8 mouse cellular contexts compared by ENCODE assay signal in genomic region chr10:86498673-86499391, GRCm38 (mm10). TPM values are rescaled to one million over a fixed set of nuclear protein-coding genes. Genes with fewer than 3 reads are reported as not detected.
A peak's percentile ranks its signal among the peaks of the same experiment; 100 is the strongest.
DNase-seq lines count a peak whose midpoint lies in the region; ATAC-seq and TF ChIP-seq lines count a peak whose summit lies in the region.

Gene Syn3, minus strand, starts transcription at chr10:86498896.

- in situ Hi-C loops in CH12.LX (cut with MboI; ENCODE audit: low pct_ligation_motif_present, low pct_unique_long_range_greater_than_20kb, low sequenced_read_pairs) = no loop called here

- peaks cover 3% of the 10 kb centered on the region for H3K9me3 ChIP-seq in CH12.LX (replicated peaks; ENCODE audit: low read length)
- H3K9me3 ChIP-seq in forebrain, embryonic 14.5 days (replicated peaks; ENCODE audit: control insufficient read depth, low read length) = no peaks in the 10 kb centered on the region
- no peaks in the 10 kb centered on the region for H3K9me3 ChIP-seq in liver, embryonic 14.5 days (ENCODE audit: control insufficient read depth, low read length)
- H3K9me3 ChIP-seq in neural tube, embryonic 12.5 days = no peaks in the 10 kb centered on the region

- H3K4me2 ChIP-seq in CH12.LX (ENCODE audit: insufficient read depth, low read depth, poor library complexity, severe bottlenecking) = peak within 1 kb of the TSS; percentile 69
- peak within 1 kb of the TSS; percentile 82 for H3K4me2 ChIP-seq in forebrain, embryonic 14.5 days (ENCODE audit: low read length)
- peak within 1 kb of the TSS; percentile 59 for H3K4me2 ChIP-seq in liver, embryonic 14.5 days (ENCODE audit: low read depth)
- peak within 1 kb of the TSS; percentile 85 for H3K4me2 ChIP-seq in neural tube, embryonic 12.5 days (replicated peaks)

- TF ChIP-seq RAD21 in CH12.LX (IDR thresholded peaks at IDR 0.05; ENCODE audit: low read depth, low read length) = peak; percentile 98

- WGBS in forebrain, embryonic 14.5 days = under 1% methylated on average over 21 of the region's 21 CpGs
- under 1% methylated on average over 21 of the region's 21 CpGs for WGBS in liver, embryonic 14.5 days (ENCODE audit: insufficient replicate concordance)
- WGBS in neural tube, embryonic 12.5 days = 0% methylated on average over 21 of the region's 21 CpGs

- TF ChIP-seq CTCF in CH12.LX (conservative IDR thresholded peaks at IDR 0.05 in 1 of 2, IDR thresholded peaks at IDR 0.05 in 1 of 2; ENCODE audit: low read depth in 2 of 2, low read length in 2 of 2) = peak; percentile 32 to 97; a peak in 3 of 4 replicates
- peak; percentile 86 for TF ChIP-seq CTCF in liver, embryonic 14.5 days (IDR thresholded peaks at IDR 0.05; ENCODE audit: low read depth)
- peak; percentile 55; the same call in 1 of the 2 replicates for TF ChIP-seq CTCF in testis, adult 2 months (IDR thresholded peaks at IDR 0.05; ENCODE audit: control insufficient read depth, insufficient read depth, insufficient replicate concordance, low read depth, low read length)

- H3K36me3 ChIP-seq in CH12.LX (replicated peaks in 1 of 2; ENCODE audit: control insufficient read depth in 1 of 2, insufficient read depth in 1 of 2, low read length in 1 of 2) = peaks cover 0 to 18% of the 10 kb centered on the region in 2 experiments
- no peaks in the 10 kb centered on the region for H3K36me3 ChIP-seq in forebrain, embryonic 14.5 days (ENCODE audit: control insufficient read depth, insufficient read depth, low read length)
- no peaks in the 10 kb centered on the region for H3K36me3 ChIP-seq in liver, embryonic 14.5 days (replicated peaks; ENCODE audit: control insufficient read depth, insufficient read depth, low read depth)
- no peaks in the 10 kb centered on the region for H3K36me3 ChIP-seq in neural tube, embryonic 12.5 days
- H3K36me3 ChIP-seq in testis, adult 2 months (ENCODE audit: control insufficient read depth, insufficient read depth, low read length) = no peaks in the 10 kb centered on the region

- H3K79me2 ChIP-seq in CH12.LX (replicated peaks; ENCODE audit: control insufficient read depth, extremely low read depth, insufficient read depth, poor library complexity, severe bottlenecking) = peaks cover 2% of the 10 kb centered on the region

- no peaks in the 10 kb centered on the region for H3K27me3 ChIP-seq in CH12.LX (replicated peaks)
- H3K27me3 ChIP-seq in forebrain, embryonic 14.5 days (replicated peaks; ENCODE audit: control insufficient read depth, insufficient read depth, low read length) = no peaks in the 10 kb centered on the region
- H3K27me3 ChIP-seq in liver, embryonic 14.5 days (ENCODE audit: control insufficient read depth, insufficient read depth, low read length) = no peaks in the 10 kb centered on the region
- no peaks in the 10 kb centered on the region for H3K27me3 ChIP-seq in neural tube, embryonic 12.5 days (replicated peaks)
- no peaks in the 10 kb centered on the region for H3K27me3 ChIP-seq in testis, adult 2 months (ENCODE audit: control insufficient read depth, insufficient read depth, low read length)

- intact Hi-C loops in heart, postnatal 10 days (cut with DNase I) = loop anchor here (2.0 to 10.0 kb wide), 2 partner anchors 24 to 106 kb away; no protein-coding TSS in a partner anchor

- peak within 1 kb of the TSS; percentile 10; the same call in 1 of the 2 replicates for H3K27ac ChIP-seq in CH12.LX (ENCODE audit: insufficient read depth, low read depth)
- H3K27ac ChIP-seq in forebrain, embryonic 14.5 days (ENCODE audit: low read depth, low read length) = peak within 1 kb of the TSS; percentile 28; the same call in 1 of the 2 replicates
- no peak within 1 kb of the TSS for H3K27ac ChIP-seq in liver, embryonic 14.5 days
- no peak within 1 kb of the TSS for H3K27ac ChIP-seq in neural tube, embryonic 12.5 days
- H3K27ac ChIP-seq in testis, adult 2 months (ENCODE audit: control insufficient read depth, insufficient read depth, low read depth, low read length) = no peak within 1 kb of the TSS

- peak; percentile 74 for TF ChIP-seq POLR2A in CH12.LX (IDR thresholded peaks at IDR 0.05; ENCODE audit: low read depth, low read length)
- TF ChIP-seq POLR2A in testis, adult 2 months (IDR thresholded peaks at IDR 0.05; ENCODE audit: control insufficient read depth, low read depth, low read length) = no peak

- H3K9ac ChIP-seq in CH12.LX (ENCODE audit: insufficient read depth, low read depth) = peak within 1 kb of the TSS; percentile 73
- peak within 1 kb of the TSS; percentile 75 for H3K9ac ChIP-seq in forebrain, embryonic 14.5 days (ENCODE audit: low read length)
- H3K9ac ChIP-seq in liver, embryonic 14.5 days (replicated peaks) = peak within 1 kb of the TSS; percentile 20; the same call in 1 of the 2 replicates
- H3K9ac ChIP-seq in neural tube, embryonic 12.5 days = peak within 1 kb of the TSS; percentile 67

- H3K4me1 ChIP-seq in CH12.LX (ENCODE audit: control insufficient read depth in 1 of 2, insufficient read depth in 2 of 2) = peaks cover 14 to 46% of the 10 kb centered on the region in 2 experiments
- peaks cover 6% of the 10 kb centered on the region; the same call in 1 of the 2 replicates for H3K4me1 ChIP-seq in forebrain, embryonic 14.5 days (ENCODE audit: control insufficient read depth, insufficient read depth, low read length)
- 0 out of 4 replicates have a peak, but pooled peaks cover 0 to 2% of the 10 kb centered on the region in 2 experiments for H3K4me1 ChIP-seq in liver, embryonic 14.5 days (replicated peaks; ENCODE audit: control insufficient read depth in 2 of 2, insufficient read depth in 2 of 2, low read length in 1 of 2)
- H3K4me1 ChIP-seq in neural tube, embryonic 12.5 days = peaks cover 9% of the 10 kb centered on the region
- H3K4me1 ChIP-seq in testis, adult 2 months (ENCODE audit: control insufficient read depth, insufficient read depth, low read length) = peaks cover 5% of the 10 kb centered on the region

- H3K4me3 ChIP-seq in CH12.LX (replicated peaks in 1 of 3; ENCODE audit: low read depth in 2 of 3, low read length in 2 of 3, poor library complexity in 1 of 3) = peak within 1 kb of the TSS; percentile 64 to 67 (median 66)
- peak within 1 kb of the TSS; percentile 48 for H3K4me3 ChIP-seq in forebrain, embryonic 14.5 days (ENCODE audit: low read depth, low read length)
- H3K4me3 ChIP-seq in liver, embryonic 14.5 days (ENCODE audit: insufficient read depth in 1 of 2, low read depth in 2 of 2, low read length in 2 of 2) = peak within 1 kb of the TSS; percentile 39 to 65
- H3K4me3 ChIP-seq in neural tube, embryonic 12.5 days = peak within 1 kb of the TSS; percentile 53
- peak within 1 kb of the TSS; percentile 79 for H3K4me3 ChIP-seq in testis, adult 2 months (ENCODE audit: control insufficient read depth, low read depth, low read length)

- ATAC-seq in forebrain, embryonic 14.5 days = peak; percentile 100
- peak; percentile 88 for ATAC-seq in liver, embryonic 14.5 days (ENCODE audit: insufficient read depth)
- peak; percentile 99 for ATAC-seq in neural tube, embryonic 12.5 days (ENCODE audit: low FRiP score, low read depth)

- peak; percentile 92 for DNase-seq in CH12.LX (ENCODE audit: extremely low read depth)
- peak; percentile 24 for DNase-seq in c-Kit-positive CD71-positive TER-119-positive erythroid progenitor cells, embryonic 14.5 days (ENCODE audit: low spot score)
- DNase-seq in forebrain, embryonic 14.5 days (ENCODE audit: low spot score) = peak; percentile 97
- peak; percentile 89 to 91 for DNase-seq in heart, postnatal 10 days
- peak; percentile 97 for DNase-seq in kidney, postnatal 4 days
- peak; percentile 20 to 38 (median 30) for DNase-seq in liver, embryonic 14.5 days (ENCODE audit: low read depth in 3 of 3, low spot score in 3 of 3)

- no peak for TF ChIP-seq EP300 in CH12.LX (IDR thresholded peaks at IDR 0.05; ENCODE audit: low read length)
- TF ChIP-seq EP300 in liver, embryonic 14.5 days (IDR thresholded peaks at IDR 0.05; ENCODE audit: low read depth) = no peak

- dilution Hi-C loops in CH12.LX (cut with MboI; ENCODE audit: extremely low pct_ligation_motif_present, extremely low pct_unique_long_range_greater_than_20kb, low sequenced_read_pairs) = no loop called here

TF ChIP-seq in CH12.LX, 34 proteins besides CTCF, POLR2A, EP300 and RAD21 (continues in another document):
- TF ChIP-seq PAX5 (IDR thresholded peaks at IDR 0.05; ENCODE audit: low read length) (no peak), CHD1 (IDR thresholded peaks at IDR 0.05; ENCODE audit: low read depth, low read length) (no peak), ZMIZ1 (IDR thresholded peaks at IDR 0.05; ENCODE audit: low read depth, low read length) (no peak), NELFE (IDR thresholded peaks at IDR 0.05; ENCODE audit: low read depth, low read length) (peak; percentile 81), MXI1 (IDR thresholded peaks at IDR 0.05; ENCODE audit: low read depth, low read length) (0 out of 2 replicates have a peak, but pooled peaks have one; percentile 54), JUN (IDR thresholded peaks at IDR 0.05; ENCODE audit: insufficient read depth, low read depth, low read length) (no peak), ZKSCAN1 (IDR thresholded peaks at IDR 0.05; ENCODE audit: borderline replicate concordance, low read depth, low read length) (no peak), ELF1 (IDR thresholded peaks at IDR 0.05; ENCODE audit: low read depth, low read length) (peak; percentile 68), GABPA (IDR thresholded peaks at IDR 0.05; ENCODE audit: insufficient replicate concordance, low read depth, low read length) (no peak), SMC3 (IDR thresholded peaks at IDR 0.05; ENCODE audit: low read depth, low read length) (peak; percentile 91), TBP (conservative IDR thresholded peaks at IDR 0.05; ENCODE audit: low read depth, low read length) (0 out of 2 replicates have a peak, but pooled peaks have one; percentile 56), NRF1 (IDR thresholded peaks at IDR 0.05; ENCODE audit: low read depth, low read length) (peak; percentile 54), IRF4 (IDR thresholded peaks at IDR 0.05; ENCODE audit: low read depth, low read length) (peak; percentile 81), SIN3A (IDR thresholded peaks at IDR 0.05; ENCODE audit: low read length) (peak; percentile 64; the same call in 1 of the 2 replicates), BHLHE40 (IDR thresholded peaks at IDR 0.05; ENCODE audit: low read depth, low read length) (peak; percentile 37), MYC (IDR thresholded peaks at IDR 0.05; ENCODE audit: low read depth, low read length) (no peak)

RNA-seq across cellular contexts. Expression of gene Syn3, which starts in this region (rescaled TPM):
- total RNA-seq in CH12.LX (2012; rRNA removed) (3.7 and 8.9 TPM in 2 replicates), CH12.LX (2014; rRNA removed) (2.6 and 2.8 TPM in 2 replicates)
- polyA plus RNA-seq in CH12.LX (2012; ENCODE audit: insufficient read length, low read depth) = 5.6 and 5.9 TPM in 2 replicates
- polyA plus RNA-seq in forebrain, embryonic 14.5 days (2014; fragmentation: Nextera tagmentation; extraction: Ambion mirVana) = 8.5 and 14.9 TPM in 2 replicates
- total RNA-seq in heart, postnatal 10 days (2021) = under 1 TPM; 0.62 to 0.79 TPM
- polyA plus RNA-seq in liver, embryonic 14.5 days (2012; rRNA removed) = 0.10 and 0.11 TPM in 2 replicates
- 0.14 and 0.15 TPM in 2 replicates for polyA plus RNA-seq in liver, embryonic 14.5 days (2014; fragmentation: Nextera tagmentation; extraction: Ambion mirVana)
- 6.8 and 7.9 TPM in 2 replicates for polyA plus RNA-seq in neural tube, embryonic 12.5 days (2016; fragmentation: Nextera tagmentation; extraction: Ambion mirVana)
- 0.47 and 0.84 TPM in 2 replicates for polyA plus RNA-seq in testis, adult 2 months (2012; rRNA removed)

Comparison
In these comparisons a context has a peak if more than half of its experiments do, and no peak if none do; other contexts are left out.
1. Peak in DNase-seq in heart, postnatal 10 days; RNA of the gene not detected or under 1 TPM.
2. Peak in DNase-seq, ATAC-seq, H3K4me3 ChIP-seq, H3K9ac ChIP-seq and H3K4me2 ChIP-seq in liver, embryonic 14.5 days; RNA of the gene not detected or under 1 TPM.
3. DNase-seq: peak in every context shown above with its lines; median percentile 97 in forebrain, embryonic 14.5 days; 97 in kidney, postnatal 4 days; 92 in CH12.LX; 90 in heart, postnatal 10 days; 30 in liver, embryonic 14.5 days; 24 in c-Kit-positive CD71-positive TER-119-positive erythroid progenitor cells, embryonic 14.5 days.
4. H3K27ac ChIP-seq: peak in CH12.LX (single experiment) and forebrain, embryonic 14.5 days (single experiment); none in liver, embryonic 14.5 days (single experiment), neural tube, embryonic 12.5 days (single experiment) and testis, adult 2 months (single experiment).
5. H3K9ac ChIP-seq: peak in every context shown above with its lines; median percentile 75 in forebrain, embryonic 14.5 days; 73 in CH12.LX; 67 in neural tube, embryonic 12.5 days; 20 in liver, embryonic 14.5 days.
6. Peak in every context shown above with its lines, with median percentiles within 50 percentile points of each other: H3K4me2 ChIP-seq, H3K4me3 ChIP-seq, CTCF ChIP-seq and ATAC-seq.